Mouse (Mus musculus): ENCODE results near the gene Cmya5.
"Not testable (repeated sequence)": the region's sequence is repeated elsewhere in the genome, so short reads cannot be mapped to it uniquely, and the experiment has no call there.

Gene Cmya5

DNA sequence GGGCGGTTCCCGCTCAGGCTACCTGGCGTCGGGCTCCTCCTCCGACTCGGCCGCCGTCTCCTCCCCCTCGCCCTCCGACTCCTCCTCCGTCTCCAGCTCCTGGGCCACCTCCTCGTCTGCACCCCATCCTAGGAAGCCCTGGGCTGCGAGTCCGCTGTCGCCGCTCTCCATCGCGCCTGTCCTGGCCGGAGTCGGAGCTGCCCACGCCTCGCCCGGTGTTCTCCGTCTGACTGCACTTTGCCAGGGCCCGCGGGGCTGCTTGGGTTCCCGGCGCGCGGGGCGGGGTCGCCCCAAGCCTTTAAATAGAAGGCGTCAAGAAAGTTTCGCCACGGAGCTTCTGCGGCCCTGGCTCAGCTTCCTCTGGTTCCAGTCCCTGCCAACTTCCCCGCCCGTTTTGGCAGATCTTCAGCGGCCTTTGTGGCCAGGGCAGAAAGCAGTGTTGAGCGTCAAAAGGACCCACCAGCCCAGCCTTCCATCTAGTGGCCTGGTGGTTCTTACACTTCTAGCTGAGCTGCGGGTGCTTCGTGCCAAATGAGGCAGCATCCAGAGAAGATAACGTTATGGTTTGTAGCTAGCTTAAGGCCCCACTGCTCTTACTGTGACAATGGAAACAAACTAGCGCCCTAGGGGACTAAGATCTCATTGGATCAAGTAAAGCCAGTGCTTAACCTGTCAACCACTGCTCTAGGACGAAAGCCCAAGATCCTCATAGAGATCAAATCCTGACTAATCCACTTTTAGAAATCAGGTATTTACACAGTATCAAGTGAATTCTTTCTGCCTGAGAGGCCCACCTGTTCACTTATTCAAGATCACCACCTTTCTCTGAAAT is at the start of gene Cmya5:
Gene Cmya5 (minus strand): TSS at position 389 of the 832 bp plus-strand sequence.
- DNase-seq: peak; percentile 72

DNA sequence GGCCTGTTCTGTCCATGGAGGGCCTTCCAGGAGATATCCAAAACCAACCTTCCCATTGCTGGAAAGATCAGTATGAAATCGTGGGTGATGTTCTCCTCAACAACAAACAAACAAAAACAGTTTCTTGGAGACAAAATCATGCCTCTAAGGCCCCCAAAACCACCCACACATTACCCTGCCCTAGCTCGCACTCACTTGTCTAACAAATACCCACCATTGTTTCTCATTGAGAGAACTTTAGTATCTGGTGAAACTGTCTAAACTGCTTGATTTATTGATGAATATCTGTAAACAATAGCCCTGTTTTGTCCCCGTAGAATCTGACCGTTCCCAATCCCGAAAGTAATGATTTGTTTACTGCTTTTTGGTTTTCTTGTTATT is 48.1 kb upstream of the Cmya5 start:
- no peak for DNase-seq

DNA sequence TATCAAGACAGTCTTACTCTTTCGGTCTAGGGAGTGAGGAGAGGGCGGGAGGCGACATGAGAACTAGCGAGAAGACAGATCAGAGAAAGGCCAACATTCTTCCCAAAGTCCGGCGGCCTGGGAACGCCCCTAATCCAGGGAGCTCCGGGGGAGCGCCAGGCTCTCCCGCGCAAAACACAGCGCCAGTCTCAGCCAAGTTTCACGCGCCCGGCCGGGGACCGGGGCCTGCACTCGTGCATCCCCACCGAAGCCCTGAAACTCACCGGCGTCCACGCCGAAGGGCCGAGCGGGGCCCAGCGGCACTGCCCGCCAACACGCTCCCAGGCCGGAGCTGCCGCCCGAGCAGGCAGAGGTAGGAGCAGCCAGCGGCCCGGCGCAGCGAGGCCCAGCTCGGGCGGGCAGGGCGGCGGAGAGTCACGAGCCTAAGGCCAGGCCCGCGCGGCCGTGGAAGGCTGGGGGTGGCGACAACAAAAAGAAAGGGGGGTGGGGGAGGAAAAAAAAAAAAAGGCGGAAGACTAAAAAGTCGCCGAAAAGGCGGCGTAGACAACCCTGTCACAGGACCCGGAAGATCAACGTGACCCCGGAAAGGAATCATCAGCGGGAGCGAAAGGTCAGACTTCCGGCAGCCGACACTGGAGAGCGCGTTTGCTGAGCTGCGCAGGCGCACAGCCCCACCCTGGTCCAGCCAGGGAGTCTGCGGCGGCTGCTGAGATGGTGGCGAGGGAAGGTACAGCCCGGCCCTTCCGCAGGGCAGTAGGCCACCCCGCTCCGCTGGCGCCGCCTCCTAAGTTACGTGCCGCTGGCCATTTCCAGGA is 47.5 kb upstream of the Cmya5 start, which contains the start of gene Tent2:
Gene Tent2 (minus strand): TSS at position 555 of the 815 bp plus-strand sequence.
- DNase-seq: peak; percentile 96

DNA sequence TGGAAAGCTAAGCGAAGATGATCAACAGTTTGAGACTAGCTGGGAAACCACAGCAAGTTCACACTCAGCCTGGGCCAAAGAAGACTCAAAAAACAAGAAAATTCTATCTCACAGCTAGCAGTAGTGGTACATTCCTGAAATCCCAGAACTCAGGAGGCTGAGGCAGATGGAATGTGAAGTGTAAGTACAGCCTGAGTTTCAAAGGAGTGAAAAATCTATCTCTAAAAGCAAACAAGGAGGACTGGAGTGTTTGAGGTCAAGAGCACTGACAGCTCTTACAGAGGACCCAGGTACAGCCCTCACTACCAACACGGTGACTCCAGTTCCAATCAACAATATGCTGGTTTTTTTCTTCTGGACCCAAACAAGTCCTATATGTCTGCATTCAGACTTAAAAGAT is 44.9 kb upstream of the Cmya5 start:
- no peak for DNase-seq

DNA sequence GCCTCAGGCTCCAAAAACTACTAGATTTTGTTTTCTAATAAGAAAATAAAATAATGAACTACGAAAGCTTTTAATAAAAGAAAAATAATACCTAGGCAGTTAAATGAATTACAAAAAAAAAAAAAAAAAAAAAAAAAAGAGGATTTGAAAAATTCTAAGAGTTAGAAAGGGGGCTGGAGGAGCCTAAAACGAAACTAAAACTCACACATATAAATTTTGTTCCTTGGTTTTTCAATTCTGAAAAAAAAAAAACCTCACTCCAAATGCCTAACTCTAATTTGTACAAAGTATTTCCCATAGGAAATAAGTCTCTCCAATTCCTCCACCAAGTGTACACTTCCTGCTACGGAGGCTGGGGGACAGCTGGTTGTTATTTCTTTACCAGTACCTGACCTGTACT is 44.2 kb upstream of the Cmya5 start:
- DNase-seq: no peak

DNA sequence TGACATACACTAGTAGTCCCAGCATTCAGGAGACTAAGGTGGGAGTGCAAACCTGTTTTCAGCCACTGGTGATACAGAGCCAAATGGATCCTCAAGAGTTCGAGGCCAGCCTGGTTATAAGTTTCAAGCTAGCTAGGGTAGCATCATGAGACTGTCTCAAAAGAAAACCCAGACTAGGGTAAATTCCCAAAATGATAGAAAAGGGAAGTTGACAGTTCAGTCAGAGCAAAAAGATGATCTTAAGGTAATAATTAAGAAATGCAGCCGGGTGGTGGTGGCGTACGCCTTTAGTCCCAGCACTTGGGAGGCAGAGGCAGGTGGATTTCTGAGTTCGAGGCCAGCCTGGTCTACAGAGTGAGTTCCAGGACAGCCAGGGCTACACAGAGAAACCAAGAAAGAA is 43.3 kb upstream of the Cmya5 start:
- not testable (repeated sequence) for DNase-seq

DNA sequence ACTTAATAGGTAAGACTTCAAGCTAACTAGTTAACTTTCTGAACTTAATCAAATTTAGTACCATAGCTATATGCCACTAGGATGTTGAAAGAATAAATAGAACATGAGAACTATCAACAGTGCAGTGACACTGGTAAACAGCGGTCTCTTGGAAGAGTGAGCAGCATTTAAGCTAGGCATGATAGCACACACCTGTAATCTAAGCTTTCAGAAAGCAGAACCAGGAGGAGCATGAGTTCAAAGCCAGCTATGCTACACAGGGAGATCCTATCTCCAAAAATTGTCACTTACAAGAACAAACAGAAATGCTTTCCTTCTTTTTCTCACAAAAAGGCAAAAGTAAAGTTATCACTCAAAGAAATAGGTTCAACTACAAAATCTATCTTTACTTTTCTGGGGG is 35.8 kb upstream of the Cmya5 start:
- no peak for DNase-seq

DNA sequence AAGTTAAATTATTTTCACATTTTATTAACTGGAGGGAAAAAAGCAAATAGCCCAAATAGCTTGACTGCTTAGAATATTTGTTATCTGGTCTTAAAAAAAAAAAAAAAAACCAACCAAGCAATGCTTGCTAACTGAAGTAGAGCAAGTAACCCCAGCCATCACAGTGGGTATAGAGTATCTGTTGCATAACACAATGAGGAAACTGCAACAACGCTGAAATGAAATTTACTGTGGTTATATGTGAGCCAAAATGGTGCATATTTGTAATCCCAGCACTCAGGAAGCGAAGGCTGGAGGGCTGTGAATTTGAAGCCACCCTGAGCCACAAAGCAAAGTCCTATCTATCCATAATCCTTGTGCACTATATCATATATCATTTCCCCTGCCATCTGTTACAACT is 35.0 kb upstream of the Cmya5 start:
- DNase-seq: no peak

DNA sequence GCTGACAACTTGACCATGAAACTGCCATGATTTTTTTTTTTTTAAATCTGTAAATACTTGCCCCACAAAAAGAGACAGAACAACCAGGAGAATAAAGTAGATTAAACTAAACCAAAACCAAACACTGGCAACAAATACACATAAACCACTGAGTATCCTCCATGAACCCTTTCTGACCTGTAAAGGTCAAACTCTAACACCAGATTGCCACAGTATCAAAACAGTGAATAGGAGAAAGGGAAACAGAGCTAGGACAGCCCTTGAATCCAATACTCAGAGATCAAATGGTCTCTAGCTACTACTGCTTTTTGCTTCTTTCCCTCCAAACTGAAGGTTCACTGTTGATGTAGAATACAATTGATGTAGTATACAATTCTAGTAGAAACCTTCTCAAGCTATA is 33.0 kb upstream of the Cmya5 start:
- DNase-seq: no peak

DNA sequence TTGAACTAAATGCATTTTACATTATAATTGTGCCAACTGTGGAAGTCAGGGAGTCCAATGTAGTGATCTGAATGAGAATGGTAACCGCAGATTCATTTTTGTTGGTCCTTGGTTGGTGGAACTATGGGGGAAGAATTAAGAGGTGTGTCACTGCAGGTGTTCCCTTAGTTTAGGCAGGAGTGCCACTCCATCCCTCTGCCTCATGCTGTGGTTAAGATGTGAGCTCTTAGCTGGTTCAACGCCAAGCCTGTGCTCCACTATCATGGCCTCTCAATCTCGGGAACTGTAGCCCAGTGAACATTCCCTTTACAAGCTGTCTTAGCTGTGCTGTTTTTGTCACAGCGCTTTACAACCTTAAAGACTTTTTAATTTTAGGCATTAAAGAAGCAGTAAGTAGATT is 18.8 kb upstream of the Cmya5 start:
- no peak for DNase-seq

DNA sequence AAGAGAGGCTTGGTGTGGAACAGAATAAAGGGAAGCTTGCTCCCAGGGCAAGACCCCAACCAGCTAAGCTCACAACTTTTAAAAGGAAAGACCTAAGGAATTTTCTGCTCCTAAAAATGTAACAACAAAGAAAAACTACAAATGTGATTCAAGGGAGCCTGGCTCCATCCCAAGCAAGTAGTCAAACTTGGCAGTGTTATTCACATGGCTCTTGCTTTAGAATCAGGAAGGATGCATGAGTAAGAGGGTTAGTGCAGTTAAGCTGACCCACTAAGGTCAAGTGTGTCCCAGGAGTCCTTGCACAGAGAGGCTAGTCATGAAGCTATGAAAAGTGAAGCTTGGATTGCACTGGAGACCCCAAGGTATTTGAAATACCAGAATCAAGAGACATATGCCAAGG is 17.9 kb upstream of the Cmya5 start:
- DNase-seq: no peak

DNA sequence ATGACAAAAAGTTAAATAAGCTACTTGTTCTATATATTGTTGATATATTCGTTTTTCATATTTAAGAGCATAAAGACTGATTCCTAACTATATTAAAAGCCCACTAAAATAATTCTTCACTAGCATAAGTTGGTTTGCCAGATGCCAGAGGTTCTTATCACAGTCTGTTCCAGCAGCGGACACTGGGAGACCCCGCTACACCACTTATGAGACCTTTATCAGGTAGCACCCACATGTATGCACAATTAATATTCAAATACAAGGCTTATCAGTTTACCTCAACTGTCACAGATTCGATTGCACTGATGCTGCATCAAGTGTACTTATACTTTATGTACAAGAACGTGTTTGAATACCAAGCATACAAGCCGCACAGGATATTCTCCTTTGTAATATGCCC is 13.7 kb upstream of the Cmya5 start:
- no peak for DNase-seq

DNA sequence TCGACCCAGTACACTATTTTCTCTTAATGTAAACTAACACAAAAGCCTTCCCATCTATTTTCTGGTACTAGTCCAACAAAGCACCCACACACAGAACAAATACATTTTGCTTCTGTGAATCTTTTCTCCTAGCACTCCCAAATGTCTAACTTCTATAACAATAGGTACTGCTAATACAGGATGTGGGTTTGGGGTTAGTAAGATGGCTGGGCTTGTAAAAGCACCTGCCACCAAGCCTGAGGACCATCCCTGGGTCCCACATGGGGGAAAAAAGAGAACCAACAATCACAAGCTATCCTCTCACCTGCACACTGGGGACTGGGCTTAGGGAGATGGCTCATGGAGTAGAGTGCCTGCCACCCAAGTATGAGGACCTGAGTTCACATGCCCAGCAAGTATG is 8.8 kb upstream of the Cmya5 start:
- DNase-seq: no peak

DNA sequence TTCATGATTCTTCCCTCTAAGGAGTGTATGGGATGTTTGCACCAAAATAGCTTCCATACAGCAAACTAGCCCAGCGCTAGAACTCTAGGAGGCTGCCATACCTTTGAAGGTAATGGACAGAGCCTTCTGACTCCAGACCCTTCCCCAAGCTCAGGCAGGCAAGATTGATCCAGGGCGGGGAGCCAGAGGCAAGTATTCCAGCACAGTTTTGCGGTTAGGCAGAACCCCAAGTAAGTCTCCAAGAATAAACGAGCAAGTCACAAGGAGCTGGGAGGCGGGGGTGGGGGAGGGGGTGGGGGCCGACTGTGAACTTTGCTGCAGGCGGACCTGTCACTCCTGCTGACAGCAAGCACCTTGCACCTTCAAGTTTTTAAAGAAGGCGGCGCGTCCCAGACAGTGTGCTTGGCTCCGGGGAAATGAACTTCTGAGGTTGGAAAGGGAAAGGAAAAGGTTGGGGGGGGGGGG is 673 bp downstream of the Cmya5 start:
- no peak for DNase-seq

DNA sequence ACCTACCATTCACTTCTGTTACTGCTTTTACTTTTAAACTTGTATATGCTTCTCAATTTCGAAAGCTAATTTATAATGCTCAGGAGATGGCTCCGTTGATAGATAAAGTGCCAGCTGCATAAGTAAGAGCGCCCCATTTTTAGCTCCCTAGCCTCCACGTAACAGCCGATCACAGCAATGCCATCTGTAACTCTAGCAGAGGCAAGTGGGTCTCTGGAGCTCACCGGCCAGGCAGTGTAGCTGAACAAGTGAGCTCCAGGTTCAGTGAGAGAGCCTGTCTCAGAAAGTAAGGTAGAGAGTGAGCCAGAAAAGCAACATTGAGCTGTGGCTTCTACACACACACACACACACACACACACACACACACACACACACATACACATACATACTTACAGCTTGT is 3.3 kb downstream of the Cmya5 start:
- DNase-seq: no peak

DNA sequence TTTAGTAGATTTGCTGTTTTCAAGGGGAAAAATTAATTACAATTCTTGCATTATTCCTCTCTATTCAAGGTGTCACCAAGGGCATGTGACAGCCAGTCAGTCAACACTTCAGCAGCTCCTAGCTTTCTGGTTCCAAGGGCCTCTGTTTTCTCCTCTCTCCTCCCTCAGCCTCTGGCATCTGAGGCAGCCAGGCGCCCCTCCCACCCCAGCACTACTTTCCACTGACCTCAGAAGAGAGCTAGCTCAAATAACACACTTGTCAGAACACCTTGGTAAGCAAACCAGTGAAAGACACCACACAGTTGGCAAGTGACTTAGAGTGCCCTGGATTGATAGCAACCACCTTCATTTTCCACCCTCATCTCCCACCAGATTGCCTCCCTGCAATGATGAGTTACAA is 6.5 kb downstream of the Cmya5 start:
- no peak for DNase-seq

DNA sequence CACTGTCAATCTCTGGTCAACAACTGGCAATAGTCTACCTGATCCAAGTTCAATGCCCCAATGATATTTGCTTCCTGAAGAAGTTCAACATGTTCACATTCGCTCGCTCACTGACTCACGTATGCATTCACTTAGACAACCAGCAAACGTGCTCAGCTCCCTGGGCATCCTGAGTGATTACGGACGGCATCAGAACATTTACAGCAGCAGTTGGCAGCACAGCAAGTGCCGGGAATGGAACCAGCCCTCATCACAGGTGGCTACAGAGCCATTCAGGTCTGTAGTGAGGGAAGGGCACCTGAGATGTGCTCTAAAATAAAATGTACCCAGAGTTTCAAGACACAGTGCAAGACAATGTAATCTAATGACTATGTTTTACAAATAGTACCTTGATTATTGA is 7.4 kb downstream of the Cmya5 start:
- peak; percentile 42 for DNase-seq

DNA sequence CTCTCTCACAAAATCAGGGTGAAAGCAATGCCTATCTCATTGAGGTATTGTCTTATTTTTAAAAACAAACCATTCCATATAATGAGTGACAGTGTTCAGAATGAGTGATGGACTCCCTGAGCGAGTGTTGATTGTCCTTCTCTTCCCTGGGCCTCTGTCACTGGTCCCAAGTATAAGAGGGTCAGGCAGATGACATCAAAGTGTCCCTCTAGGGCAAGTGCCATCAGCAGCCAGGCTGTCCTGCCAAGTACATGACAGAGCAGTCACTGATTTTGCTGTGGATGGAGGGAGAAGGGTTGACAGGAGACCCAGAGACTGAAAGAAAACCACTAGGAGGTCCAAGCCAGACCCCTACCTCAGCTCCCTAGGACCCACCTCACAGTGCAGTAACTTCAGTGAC is 8.3 kb downstream of the Cmya5 start:
- no peak for DNase-seq

DNA sequence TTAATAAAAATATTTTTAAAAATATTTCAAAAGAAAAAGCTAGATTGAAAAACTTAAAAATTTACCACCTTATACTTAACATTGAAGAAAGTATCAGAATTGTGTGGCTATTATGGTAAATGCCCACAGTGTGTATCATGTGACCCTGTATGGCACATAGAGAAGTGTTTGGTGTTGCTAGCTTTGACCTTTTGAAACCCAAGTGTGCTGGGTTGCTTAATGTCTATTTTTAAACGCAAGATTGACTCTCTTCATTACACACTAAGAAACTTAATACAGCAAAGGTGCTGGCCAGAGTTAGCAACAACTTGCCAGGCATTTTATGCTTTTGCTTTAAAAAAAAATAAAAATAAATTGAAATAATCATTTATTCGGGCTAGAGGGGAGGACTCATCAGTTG is 9.0 kb downstream of the Cmya5 start:
- DNase-seq: no peak

DNA sequence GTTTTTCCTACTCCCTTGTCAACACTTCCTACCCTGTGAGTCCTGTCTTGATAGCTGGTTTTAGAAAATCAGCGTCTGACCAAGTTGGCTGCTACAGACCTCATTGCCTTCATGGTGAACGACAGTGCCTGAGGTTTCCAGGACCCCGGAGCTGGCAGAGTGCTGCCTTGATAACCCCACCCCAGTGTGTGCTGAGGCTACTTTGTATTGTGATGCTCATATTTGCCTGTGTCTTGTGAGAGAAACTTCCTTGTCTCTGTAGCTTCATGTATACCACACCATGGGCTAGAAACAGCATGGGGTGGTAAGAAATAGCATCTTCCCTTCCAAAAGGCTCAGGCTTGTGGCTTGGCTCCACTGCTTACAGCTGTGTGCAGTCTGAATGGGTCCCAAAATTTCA is 13.8 kb downstream of the Cmya5 start:
- DNase-seq: no peak

DNA sequence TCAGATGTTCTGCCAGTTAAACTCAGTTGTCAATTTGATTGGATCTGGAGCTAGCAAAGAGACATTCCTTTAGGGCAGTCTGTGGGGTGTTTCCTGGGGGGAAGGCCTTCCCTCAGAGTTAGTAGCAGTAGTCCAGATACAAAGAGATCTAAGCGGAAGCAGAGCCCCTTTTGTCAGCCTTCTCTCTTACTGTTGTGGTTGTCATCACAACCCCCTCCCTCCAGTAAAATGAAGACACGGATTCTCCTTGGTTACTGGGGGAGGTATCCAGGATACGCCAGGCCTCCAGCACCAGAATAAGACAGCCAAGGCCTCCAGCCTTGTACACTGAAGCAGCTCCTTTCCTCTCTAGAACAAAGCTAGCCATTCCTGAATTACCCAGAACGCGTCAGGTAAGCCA is 15.6 kb downstream of the Cmya5 start:
- DNase-seq: no peak

DNA sequence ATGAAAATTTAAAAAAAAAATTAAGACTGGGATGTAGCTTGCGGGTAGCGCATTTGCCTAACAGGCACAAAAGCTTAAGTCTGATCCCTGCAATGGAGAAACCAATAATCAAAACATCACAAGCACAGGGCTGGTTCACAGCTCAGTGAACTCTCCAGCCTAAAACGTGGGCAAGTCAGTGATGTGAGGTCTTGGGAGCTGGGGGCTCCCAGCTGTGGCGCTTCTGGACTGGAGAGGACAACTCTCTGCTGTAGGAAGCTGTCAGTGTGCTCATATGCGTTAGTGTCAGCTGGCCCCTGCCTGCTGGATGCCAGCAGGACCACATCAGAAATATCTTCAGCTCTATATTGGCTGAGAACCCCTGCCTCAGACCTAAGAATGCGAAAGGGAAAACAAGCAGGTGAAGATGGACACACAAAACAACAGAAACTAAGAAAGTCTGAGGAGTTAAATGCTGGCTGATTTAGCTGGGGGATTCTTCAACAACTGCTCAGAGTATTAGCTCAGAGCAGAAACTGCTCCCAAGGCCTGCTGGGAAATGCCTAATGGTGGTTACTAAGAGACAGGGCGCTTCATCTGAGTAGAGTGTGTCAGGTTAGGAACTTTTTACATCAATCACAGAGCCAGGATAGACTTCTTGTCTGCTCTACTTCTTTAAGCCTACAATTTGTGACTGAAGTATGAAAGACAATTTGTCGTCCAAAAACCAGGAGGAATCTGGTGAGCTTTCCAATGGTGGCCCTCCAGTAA is 16.2 kb downstream of the Cmya5 start:
- DNase-seq: no peak

DNA sequence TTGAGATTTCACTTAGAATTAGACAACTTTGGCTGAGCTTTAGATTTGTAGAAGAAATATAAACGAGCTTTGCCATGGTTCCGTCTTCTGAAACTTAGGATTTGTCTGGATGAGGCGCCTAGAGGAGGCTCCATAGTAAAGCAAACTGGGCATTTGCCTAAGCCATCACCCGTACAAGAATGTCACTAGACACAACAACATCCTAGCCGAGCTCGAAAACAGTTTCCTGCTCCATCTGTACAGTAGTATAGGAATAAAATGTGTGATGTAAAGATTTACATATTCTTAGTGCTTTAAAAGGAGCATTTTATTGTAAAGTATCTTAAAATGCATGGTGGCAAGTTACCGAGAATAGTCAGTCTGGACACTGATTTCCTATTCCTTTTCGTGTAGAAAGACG is 22.2 kb downstream of the Cmya5 start:
- DNase-seq: no peak

DNA sequence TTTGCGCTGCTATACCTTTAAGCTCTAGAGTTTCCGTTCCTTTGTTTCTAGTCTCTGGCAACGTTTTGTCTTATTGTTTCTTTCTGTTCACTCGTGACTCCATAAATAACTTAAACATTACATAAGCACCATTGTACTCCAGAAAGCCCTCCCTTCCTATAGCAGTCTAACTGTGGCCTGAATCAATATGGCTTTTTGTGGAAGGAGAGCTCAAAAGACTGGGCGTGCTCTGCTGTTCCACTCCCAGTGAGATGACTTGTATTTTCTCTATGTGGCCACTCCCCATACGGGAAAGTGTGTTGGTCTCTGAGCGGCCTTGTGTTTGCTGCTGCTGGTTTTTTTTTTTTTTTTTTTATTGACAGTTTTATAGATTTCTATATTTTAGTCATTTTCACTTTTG is 27.3 kb downstream of the Cmya5 start:
- no peak for DNase-seq

All from cerebellum, adult 11-12 months (tissue).